Mouse (Mus musculus) embryo, embryonic 10 days (tissue): Measurements from ENCODE around the gene Fhit.
A peak's percentile ranks its signal among the peaks of the same experiment; 100 is the strongest.

Experiments used
- DNase-seq: peaks from one replicate; pipeline ENCODE4 v3.0.0-alpha.2; 2015; ENCODE audit warnings: low spot score

The Fhit gene

GRCm38 (mm10) chr14:10710796-10711311 lies 451.0 kb downstream of the Fhit start:
- no peak for DNase-seq

- no peak for DNase-seq
Observed at GRCm38 (mm10) chr14:10701707-10702106, 460.1 kb downstream of the Fhit start.

- no peak for DNase-seq
Observed at GRCm38 (mm10) chr14:10680041-10680440, 481.8 kb downstream of the Fhit start.

GRCm38 (mm10) chr14:10679638-10680037 lies 482.2 kb downstream of the Fhit start:
- DNase-seq, result no peak

GRCm38 (mm10) chr14:10677627-10678026 lies 484.2 kb downstream of the Fhit start:
- no peak for DNase-seq

- DNase-seq, result no peak
Observed at GRCm38 (mm10) chr14:10660247-10660646, 501.6 kb downstream of the Fhit start.

GRCm38 (mm10) chr14:10659326-10659725 lies 502.5 kb downstream of the Fhit start:
- DNase-seq, result peak; percentile 51

- no peak for DNase-seq
Observed at GRCm38 (mm10) chr14:10658219-10658618, 503.6 kb downstream of the Fhit start.

GRCm38 (mm10) chr14:10657364-10657763 lies 504.5 kb downstream of the Fhit start:
- DNase-seq, result no peak

GRCm38 (mm10) chr14:10655842-10656241 lies 506.0 kb downstream of the Fhit start:
- DNase-seq, result no peak

GRCm38 (mm10) chr14:10647832-10648231 lies 514.0 kb downstream of the Fhit start:
- no peak for DNase-seq

- DNase-seq, result peak; percentile 4
Observed at GRCm38 (mm10) chr14:10631783-10632182, 530.1 kb downstream of the Fhit start.

- DNase-seq, result no peak
Observed at GRCm38 (mm10) chr14:10630831-10631360, 530.9 kb downstream of the Fhit start.

- no peak for DNase-seq
Observed at GRCm38 (mm10) chr14:10593467-10593866, 568.4 kb downstream of the Fhit start.

GRCm38 (mm10) chr14:10568937-10569552 lies 592.8 kb downstream of the Fhit start:
- DNase-seq, result no peak

GRCm38 (mm10) chr14:10567771-10568170 lies 594.1 kb downstream of the Fhit start:
- no peak for DNase-seq

- DNase-seq, result peak; percentile 47
Observed at GRCm38 (mm10) chr14:10554755-10555154, 607.1 kb downstream of the Fhit start.

- no peak for DNase-seq
Observed at GRCm38 (mm10) chr14:10548632-10549031, 613.2 kb downstream of the Fhit start.

GRCm38 (mm10) chr14:10545916-10546315 lies 615.9 kb downstream of the Fhit start:
- no peak for DNase-seq

GRCm38 (mm10) chr14:10534862-10535261 lies 627.0 kb downstream of the Fhit start:
- no peak for DNase-seq

GRCm38 (mm10) chr14:10531748-10532500 lies 629.9 kb downstream of the Fhit start:
- DNase-seq, result no peak

- peak; percentile 17 for DNase-seq
Observed at GRCm38 (mm10) chr14:10526800-10527199, 635.0 kb downstream of the Fhit start.

- no peak for DNase-seq
Observed at GRCm38 (mm10) chr14:10525786-10526185, 636.0 kb downstream of the Fhit start.
